Mouse (Mus musculus): ENCODE measurements around the gene L3mbtl4.

L3mbtl4 gene

DNA sequence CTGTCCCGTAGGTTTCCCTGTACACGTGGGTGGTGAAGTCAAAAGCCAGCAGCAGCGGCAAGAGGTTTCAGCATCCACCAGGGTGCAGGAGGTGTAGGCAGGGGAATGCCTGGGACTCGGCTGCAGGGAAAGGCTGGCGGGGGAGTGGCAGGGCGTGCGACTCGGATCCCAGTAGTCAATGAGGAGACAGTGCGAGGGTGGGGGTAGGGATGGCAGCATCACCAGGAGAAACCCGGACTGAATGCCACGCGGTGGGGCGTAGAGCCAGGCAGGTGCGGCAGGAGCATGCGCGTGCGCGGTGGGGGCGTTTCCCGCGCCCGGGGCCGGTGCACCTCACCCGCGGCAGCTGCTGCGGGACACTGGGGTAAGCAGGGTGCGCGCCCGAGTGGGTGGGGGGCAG, at the start of gene L3mbtl4:
Gene L3mbtl4 (plus strand): TSS at position 271 of the 400 bp plus-strand sequence.
- DNase-seq = peak; percentile 10

- DNase-seq = no peak
Observed at GRCm38 (mm10) chr17:68230484-68230883, 43.1 kb upstream of the L3mbtl4 start.

GRCm38 (mm10) chr17:68235380-68235779, 38.2 kb upstream of the L3mbtl4 start:
- no peak for DNase-seq

GRCm38 (mm10) chr17:68236992-68237391, 36.6 kb upstream of the L3mbtl4 start:
- DNase-seq = no peak

GRCm38 (mm10) chr17:68240171-68240570, 33.4 kb upstream of the L3mbtl4 start:
- DNase-seq = no peak

DNA sequence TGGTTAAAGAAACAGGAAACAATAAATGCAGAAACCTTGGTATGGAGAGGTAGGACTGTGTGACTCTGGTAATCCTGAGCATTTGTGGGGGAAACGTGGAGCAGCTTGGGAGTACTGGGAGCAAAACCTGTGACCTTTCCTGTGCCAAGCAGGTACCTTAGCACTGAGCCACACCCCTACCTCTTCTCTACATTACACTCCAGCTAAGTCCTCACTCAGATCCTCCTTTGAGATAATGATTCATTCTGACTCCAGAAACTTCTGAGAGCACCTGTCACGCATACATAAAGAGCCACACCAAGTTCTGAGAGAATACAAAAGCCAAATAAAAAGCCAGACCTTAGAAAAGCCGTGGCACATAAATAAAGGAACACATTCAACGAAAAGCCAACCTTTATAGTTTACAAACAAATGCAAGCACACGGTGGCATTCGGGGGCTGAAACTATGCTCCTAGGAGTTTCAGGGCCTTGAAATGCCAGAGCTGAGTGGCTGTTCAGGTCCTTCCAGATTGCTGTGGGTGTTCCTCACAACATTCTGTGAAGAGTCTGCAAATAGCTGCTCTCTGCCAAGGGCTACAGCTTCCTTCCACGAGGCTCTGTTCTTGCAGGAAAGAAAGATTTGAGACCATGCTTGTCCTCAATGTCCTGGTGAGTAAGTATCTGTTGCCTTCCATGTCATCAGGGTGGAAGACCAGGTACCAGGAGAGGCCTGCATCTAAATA, 8.6 kb upstream of the L3mbtl4 start:
- peak; percentile 12 for DNase-seq

- no peak for DNase-seq
Observed at GRCm38 (mm10) chr17:68273954-68274353, 357 bp downstream of the L3mbtl4 start.

DNA sequence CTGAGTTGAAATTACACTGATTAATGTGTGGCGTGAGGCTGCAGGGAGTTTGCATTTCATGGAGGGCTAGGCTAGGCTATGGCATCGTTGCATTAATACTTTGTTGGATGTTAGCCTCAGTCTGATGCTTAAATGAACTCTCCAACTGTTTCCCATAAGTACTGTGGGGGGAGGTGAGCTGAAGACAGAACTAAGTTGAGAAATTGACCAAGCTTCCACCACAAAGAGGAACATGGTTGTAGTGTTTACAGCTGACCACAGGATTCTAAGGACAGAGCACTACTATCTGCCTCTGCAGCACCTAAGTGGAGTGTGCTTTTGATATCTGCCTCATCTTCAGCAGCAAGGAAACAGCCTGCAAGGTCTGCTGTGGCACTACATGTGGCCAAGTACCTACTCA, 1.5 kb downstream of the L3mbtl4 start:
- DNase-seq = no peak

DNA sequence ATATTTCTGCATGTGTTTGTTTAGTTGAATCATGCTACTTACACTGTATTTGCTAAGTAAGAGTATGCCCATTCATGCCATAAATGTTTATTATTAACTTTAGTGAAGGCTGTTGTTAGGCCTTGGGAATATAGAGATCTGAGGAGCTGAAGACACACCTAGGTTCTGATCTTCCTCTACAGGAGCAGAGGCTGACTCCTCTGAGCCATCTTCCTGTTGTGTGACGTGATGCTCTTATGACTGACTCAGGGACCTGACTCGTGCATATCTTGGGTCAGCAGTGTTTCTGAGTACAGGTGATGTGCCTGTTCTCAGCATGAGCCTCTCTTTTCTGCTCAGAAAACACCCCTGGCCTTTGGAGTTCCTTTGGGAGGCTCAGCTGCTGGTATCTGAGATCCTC, 7.3 kb downstream of the L3mbtl4 start:
- DNase-seq = no peak

GRCm38 (mm10) chr17:68285119-68285782, 11.7 kb downstream of the L3mbtl4 start:
- no peak for DNase-seq

- DNase-seq = no peak
Observed at GRCm38 (mm10) chr17:68288094-68288493, 14.5 kb downstream of the L3mbtl4 start.

DNA sequence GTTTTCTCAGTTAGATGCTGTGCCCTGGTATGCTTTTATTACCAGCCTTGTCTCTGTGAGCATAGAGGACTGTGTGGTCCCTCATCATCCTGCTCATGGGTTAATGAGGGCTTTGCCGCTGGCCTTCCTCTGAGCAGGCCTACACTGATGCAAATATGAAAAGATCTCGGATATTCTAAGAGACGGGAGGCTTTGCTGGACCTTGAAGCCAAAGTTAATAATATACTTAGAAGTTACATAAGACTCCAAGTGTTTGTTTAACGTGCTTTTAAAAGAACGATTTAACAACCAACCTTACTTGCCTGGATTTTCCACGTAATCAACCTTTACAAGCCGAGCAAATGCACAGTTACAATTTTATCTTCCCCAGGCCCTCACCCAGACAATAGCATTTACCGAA, 15.1 kb downstream of the L3mbtl4 start:
- no peak for DNase-seq

DNA sequence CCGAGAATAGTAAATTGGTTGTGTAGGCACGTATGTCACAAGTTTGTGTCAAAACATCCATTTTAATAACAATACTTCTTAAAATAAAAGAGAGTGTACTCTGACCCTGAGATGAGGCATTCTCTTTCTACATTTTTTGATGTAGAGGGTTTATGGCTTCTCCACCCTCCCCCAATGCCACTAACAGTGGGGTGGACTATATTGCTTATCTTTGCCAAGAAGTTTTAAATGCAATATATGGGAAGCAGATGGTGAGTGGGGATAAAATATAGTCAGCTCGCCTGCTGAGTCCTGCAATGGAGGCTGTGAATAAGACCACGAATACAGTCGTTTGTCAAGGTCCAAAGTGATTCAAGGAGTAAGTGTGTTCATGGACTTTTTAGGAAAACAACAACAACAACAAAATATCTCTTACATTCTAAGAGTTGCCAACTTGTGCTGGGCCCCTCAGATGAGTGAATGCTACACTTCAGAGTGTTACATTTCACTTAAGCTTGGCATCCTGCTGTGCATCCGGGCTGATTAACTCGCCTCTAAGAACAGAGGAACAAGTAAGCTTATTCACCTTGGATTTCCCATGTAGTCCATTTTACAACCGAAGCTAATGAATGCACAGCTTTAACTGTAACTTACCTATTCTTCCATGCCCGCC, 18.2 kb downstream of the L3mbtl4 start:
- DNase-seq = no peak

- DNase-seq = no peak
Observed at GRCm38 (mm10) chr17:68308381-68308780, 34.8 kb downstream of the L3mbtl4 start.

- no peak for DNase-seq
Observed at GRCm38 (mm10) chr17:68312286-68312927, 38.8 kb downstream of the L3mbtl4 start.

- DNase-seq = no peak
Observed at GRCm38 (mm10) chr17:68320940-68321339, 47.3 kb downstream of the L3mbtl4 start.

DNA sequence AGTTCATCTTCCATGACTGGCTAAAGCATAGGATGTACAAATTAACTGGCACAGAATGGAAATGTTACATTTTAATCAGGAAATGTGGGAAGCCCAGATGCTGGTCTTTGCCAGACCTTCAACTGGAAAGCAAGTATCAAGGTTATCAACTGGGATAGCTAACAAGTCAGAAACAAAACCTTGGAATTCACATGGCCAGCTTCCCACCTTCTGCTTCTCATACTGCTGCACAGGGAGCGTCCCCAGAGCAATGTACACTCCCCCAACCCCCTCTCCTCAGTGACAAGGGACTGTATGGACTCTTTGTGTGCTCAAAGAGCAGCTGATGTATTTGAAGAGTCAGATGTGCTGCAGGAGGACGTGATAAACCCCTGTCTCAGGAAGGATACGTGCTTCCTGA, 49.0 kb downstream of the L3mbtl4 start:
- DNase-seq = no peak

DNA sequence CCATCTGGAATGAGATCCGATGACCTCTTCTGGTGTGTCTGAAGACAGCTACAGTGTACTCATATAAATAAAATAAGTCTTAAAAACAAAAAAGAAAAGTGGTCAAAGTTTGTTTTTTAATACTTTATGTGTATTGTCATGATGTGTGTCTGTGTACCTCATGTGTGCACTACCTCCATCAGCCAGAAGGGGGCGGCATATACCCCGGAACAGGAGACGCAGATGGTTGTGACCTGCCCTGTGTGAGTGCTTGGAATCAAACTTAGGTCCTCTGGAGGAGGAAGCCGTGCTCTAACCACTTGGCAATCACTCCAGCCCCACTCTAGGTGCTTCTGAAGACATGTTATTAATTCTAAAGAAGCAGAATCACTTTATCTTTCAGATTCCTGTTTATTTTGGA, 58.6 kb downstream of the L3mbtl4 start:
- DNase-seq = no peak

DNA sequence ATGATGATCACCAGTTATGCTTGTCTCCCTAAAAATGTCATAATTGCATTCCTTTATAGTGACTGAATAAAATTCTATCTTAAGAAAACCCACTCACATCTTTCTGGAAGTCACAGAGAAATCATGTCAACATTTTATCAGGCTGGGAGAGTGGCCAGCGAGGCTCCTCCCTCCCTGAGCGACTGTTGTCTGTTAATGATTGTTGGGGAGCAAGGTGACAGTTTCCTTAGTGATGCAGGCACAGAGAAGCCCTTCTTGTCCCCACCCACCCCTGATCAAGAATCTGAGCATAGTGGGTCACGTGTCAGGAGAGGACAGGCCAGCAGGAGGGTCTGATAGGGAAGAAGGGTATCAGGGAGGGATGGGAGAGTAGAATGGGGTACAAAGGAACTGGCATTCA, 59.8 kb downstream of the L3mbtl4 start:
- no peak for DNase-seq

GRCm38 (mm10) chr17:68338917-68339553, 65.4 kb downstream of the L3mbtl4 start:
- no peak for DNase-seq

GRCm38 (mm10) chr17:68357687-68358086, 84.1 kb downstream of the L3mbtl4 start:
- no peak for DNase-seq

DNA sequence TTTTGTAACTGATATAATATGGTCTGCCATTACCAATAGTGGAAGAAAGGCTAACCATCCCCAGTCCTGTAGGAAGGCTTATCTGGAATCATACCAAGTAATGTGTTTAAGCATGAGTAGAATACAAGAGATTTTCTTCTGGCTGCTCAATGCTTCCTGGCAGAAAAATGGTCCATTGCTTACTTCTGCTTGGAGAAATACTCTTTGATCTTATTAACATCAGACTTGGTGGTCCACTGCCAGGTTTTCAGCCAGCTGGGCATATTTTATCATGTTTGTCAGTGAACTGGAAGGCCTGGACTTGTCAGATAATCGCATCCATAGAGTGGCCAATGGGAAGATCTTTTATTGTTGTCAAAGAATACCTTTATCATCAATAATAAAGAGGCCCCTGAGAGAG, 97.5 kb downstream of the L3mbtl4 start:
- no peak for DNase-seq

DNA sequence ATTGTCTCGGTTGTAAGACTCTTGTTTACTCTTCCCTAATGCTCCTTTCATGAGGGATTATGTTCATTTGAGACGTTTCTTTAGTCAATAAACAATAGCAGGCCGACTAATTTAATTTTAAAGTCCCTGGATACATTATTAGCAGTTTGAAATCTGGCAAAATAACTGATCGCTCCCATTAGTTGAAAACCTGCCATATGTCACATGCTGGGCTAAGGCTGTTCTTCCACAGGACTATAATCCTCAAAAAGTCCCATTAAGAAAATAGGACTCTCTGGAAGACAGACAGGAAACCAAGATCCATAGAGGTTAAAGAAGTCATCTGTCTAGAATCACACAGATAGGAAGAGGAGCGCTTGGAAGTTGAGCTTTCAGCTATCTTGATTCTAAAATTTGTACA, 114.9 kb downstream of the L3mbtl4 start:
- DNase-seq = no peak

Measured in right cerebral cortex, postnatal 25 days (tissue).